Mouse (Mus musculus) right cerebral cortex, postnatal 25 days (tissue): ENCODE results near the gene Rin2.

ENCODE experiments used
- DNase-seq: peaks from one replicate; pipeline ENCODE4 v3.0.0; 2022

Gene Rin2

DNA sequence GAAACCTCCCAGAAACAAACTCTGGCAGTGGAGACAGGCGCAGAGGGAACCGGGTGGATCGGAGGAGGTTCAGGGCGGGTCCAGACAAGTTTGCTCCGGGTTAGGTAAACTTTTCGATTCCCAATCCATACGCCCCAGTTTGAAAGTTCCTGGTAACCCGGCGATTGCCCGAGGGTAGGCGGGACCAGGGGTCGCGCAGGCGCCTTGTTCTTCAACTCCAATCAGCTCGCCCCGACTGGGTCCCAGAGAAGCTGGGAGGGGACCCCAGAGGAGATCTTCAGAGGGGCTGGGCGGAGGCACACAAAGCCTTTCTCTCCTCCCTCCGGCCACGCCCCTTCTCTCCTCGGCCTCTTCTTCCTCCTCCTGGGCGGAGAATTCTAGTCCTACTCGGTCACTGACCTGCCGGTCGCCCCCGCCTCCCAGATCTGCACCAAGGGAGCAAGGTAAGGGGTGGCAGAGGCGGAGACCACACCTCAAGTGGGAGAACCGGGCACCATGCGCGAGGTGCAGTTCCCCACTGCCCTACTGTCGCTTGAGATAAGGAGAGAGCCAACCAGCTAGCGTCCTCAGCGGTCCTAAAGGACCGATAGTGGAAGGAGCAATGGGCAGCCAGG, at the start of gene Rin2:
Gene Rin2 (plus strand): TSS at position 74 of the 614 bp plus-strand sequence.
- no peak for DNase-seq

DNA sequence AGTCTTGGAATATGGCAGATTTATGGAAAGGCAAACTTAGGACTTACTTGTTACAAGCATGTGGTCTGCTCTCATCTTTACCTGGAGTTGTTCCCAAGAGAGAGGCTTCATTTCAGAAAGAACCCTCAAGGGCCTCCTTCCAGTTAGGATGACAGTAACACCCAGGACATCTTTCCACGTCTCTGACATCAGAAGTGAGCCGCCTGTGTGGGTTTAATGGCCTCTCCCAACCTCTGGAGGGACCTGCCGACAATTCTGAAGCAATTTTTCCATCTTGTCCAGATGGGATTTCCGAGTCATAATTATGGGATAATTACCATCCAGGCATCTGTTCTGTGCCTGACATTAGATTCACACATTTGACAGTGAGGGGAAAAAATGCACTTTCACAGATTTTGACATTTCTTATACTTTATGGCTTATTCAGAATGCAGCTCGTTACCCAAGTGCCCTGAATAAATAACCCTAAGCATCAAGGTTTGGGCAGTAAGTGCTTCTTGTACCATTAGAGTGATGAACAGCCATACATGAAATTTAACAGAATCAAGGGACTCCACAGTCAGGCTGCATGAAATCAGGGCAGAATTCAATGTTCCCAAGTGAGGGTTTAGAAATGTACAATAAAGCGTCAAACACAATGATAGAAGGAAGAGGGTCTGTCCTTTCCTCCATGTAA, 43.8 kb upstream of the Rin2 start:
- DNase-seq, result no peak

DNA sequence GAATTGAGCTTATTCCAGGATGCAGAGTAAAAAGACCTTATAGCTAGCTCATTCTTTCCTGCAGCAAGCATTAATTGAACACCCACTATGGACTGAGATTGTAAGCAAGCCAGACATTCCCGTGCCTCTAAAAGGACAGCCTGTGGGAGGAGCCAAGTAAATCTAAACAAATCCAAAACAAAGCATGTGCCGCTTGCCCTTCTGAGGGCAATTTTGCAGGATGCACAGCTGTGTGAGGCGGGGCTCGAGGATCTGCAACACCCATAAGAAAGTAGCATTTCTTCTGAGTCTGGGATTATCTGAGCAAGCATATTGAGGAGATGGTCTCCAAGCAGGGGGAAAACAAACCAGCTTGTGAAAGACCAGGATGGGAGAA, 43.2 kb upstream of the Rin2 start:
- DNase-seq, result no peak

DNA sequence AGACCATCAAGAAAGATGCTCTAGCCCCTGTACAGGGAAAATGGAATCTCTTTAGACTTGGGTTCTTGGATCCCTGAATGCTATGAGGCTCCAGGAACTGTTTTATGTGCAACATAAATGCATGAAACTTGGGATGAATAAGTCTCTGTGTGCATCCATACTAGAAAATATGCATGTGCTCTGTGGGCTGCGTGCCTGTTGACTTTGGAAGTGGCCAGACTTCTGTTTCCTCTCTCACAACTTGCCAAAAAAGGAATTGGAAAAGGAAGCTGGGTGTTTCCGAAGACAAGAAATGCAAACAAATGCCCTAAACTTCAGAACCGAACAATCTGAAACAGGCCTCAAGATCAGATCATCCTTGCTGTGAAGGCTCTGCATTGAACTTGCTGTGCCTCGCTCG, 41.2 kb upstream of the Rin2 start:
- no peak for DNase-seq

DNA sequence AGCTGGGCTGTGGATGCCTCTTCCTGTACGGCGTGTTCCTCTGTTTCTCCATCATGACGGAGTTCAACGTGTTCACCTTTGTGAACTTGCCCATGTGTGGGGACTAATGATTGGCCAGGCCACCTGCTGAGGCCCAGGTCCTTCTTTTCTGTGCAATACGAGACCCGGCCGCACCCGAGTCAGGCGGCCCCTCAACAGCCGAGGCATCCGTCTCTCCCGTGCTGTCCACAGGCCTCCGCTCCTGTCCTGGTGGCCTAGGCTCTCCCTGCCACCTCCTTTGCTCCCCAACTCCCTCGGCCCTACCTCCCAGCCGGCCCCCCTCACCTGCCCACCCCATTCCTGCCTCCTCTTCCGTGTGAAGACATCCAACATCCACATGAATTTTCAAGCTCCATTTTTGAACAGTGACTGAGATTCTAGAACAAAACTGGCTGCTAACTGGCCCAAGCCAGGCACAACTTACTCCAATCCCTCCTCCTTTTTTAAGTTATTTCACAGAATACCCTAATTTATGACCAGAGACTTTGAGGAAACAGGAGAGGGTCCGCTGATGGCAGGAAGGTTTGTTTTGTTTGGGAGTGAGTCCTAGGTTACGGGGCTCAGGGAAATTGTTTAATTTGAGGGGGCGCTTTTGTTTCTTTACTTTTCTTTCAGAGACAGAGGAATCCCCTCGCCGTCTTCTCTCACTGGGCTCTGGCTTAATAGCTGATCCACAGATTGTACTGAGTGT, 34.6 kb upstream of the Rin2 start:
- no peak for DNase-seq

DNA sequence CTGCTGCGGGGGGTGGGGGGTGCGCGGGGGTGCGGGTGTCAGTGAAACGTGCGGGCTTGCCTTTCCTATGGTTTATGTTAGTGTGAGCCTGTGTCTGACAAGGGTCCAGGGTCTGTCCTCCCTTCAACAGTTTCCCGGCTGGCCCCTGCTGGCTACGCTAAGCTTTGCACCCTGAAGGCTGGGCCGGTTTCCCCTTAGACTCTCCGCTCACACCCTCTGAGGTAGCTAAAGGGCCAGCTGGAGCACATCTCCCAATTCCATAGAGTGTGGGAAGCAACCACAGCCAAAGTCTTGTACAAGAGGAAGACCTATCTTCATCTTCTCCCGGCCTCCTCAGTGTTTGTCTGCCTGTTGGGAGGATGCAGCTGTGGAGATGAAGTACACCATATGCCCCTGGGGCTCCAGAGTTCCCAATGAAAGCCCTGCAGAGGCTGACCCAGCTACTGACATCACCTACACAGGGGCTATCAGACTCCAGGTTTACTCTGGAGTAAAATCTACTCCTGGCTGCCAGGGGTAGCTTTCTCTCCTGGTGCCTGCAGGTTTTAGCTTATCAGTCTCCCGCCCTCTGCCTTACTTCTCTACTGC, 19.5 kb upstream of the Rin2 start:
- no peak for DNase-seq

DNA sequence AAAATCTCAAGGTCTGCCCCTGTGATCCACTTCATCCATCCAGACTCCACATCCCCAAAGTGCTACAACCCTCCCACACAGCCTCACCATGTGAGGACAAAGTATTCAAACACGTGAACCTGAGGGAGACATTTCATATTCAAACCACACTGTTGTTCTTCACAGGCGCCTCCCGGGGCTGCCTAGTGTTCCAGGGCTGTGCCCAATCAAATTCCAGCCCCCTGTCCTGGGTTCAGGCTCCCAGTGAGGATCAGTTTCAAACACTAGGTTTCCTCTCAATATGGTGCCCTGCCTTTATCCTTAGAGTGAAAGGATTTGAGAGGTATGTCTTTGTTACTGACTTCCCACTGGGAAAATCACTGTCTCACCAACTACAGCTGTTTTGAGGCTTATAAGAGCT, 18.9 kb upstream of the Rin2 start:
- no peak for DNase-seq

DNA sequence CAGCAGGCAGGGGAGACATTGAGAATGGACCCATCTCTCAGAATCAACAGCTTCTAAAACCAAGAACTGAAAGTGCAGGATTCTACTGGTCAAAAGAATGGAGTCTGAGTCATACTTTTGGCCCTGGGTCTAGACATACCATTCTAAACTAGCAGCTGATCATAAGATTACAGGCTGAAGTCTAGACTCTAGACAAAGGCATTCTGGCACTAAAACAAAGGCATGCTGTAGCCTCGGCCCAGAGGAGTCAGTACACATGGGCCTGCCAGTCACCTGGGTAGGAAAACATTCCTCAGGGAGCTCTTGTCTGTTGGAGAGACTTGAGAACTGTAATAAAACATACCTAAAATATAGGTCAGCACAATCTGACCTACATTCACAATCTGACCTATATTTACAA, 18.3 kb upstream of the Rin2 start:
- DNase-seq, result no peak

DNA sequence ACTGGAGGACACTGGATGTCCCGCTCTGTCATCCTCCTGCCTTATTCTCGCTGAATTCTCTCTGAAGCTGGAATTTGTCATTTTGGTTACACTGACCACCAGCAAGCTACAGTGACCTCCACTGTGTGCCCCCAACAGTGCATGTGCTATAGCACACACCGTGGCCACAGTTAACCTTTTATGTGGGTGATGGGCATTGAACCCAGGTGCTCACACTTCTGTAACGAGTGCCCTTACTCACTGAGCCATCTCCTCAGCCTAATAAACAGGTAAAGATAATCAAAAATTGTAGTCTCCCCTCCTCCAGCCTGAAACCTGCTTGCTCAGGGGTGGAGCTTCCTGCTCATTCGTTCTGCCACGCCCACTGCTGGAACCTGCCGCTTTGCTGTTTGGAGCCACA, 13.8 kb upstream of the Rin2 start:
- no peak for DNase-seq

DNA sequence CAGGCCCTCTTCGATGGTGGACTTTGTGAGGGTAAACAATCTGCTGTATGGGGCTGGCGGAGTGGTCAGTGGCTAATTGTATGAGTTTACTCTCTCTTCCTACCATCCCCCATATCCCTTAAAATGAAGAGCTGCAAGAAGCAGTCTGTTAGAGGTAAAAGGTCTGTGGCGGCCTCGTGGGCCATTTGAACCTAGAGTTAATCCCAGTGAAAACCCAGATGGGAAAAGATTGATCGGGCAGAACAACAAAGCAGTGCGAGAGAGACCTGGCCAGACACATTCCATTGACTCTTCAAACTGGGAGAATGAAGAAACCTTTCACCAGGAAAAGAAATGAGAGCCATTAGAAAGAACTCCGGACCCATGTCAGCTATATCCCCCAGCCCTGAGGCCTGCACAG, 11.1 kb upstream of the Rin2 start:
- no peak for DNase-seq

DNA sequence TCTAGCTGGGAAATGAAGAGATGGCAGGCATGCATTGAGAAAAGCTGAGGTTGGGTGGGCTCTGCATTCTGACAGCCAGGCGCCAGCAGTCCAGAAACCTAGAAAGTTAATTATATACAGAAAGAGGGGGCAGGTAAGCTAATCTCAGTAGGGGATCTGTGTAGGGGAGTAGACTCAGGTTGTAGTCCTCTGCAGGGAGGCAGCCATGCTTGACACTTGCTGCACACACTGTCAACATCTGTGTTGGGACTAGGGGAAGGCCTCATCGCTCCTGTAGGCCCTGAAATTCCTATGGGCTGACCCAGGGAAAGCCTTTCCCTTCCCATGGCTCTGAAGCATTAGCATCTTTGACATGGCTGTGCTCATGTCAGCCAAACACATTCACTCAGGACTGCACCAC, 10.7 kb upstream of the Rin2 start:
- DNase-seq, result no peak

DNA sequence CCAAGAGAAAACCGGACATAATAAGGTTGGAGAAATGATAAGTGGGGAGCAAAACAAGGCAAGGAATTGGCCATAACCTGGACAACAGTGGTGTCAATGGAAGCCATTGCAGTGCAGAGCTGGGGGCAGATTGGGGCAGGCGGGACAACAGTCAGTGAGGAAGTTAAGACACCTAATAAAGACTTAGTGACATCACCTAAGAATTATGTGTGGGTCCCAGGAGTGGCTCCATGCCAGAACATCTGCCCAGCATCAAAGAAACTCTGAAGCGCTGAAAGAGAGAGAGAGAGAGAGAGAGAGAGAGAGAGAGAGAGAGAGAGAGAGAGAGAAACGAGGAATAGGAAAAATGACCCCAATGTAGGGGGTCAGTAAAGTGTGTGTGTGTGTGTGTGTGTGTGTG, 6.9 kb upstream of the Rin2 start:
- DNase-seq, result no peak

DNA sequence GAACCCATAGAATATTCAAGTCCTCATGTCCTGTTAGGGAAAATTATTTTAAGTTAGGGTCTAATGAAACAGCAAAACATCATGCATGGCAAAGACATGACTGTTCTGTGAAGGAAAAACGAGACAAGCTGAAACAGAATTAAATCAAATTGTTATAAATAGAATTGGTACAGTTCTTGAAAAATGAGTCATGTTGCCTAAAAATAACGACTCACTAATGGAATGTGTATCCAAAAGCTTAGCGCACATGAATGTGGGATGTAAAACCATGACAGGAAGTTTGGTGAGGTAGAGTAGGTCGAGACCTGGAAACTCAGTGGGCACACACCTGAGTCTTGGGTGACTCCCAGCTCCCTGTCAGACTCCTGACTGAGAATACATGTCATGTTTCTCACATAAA, 4.9 kb upstream of the Rin2 start:
- no peak for DNase-seq

DNA sequence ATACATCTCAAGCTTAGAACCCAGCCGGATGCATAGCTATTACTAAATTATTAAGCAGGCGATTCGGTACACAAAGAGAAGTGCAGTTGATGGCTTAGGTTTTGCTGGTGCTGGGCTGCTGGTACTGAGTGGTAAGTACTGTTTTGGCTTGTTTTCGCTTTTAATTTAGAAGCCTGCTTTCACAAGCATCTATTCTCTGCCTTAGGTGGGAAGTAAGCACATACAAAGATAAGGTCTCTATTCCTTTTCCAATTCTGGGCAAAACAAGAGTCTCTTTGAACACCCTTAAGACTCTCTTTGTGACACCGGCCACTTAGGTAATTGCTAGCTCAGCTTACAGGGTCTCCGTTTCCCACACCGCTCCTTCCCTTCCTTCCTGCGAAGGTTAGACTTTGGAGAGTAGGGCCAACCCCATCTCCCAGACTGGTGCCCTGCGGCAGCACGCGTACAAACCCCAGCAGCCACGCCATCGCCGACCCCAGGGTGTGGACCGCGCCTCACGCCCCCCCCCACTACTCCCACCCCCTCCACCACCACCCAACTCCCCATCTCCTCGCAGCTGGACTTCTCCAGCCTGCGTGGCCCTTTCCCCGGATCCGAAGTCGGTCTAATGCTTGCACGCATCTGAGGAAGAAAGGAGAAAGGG, 396 bp upstream of the Rin2 start:
- DNase-seq, result no peak

DNA sequence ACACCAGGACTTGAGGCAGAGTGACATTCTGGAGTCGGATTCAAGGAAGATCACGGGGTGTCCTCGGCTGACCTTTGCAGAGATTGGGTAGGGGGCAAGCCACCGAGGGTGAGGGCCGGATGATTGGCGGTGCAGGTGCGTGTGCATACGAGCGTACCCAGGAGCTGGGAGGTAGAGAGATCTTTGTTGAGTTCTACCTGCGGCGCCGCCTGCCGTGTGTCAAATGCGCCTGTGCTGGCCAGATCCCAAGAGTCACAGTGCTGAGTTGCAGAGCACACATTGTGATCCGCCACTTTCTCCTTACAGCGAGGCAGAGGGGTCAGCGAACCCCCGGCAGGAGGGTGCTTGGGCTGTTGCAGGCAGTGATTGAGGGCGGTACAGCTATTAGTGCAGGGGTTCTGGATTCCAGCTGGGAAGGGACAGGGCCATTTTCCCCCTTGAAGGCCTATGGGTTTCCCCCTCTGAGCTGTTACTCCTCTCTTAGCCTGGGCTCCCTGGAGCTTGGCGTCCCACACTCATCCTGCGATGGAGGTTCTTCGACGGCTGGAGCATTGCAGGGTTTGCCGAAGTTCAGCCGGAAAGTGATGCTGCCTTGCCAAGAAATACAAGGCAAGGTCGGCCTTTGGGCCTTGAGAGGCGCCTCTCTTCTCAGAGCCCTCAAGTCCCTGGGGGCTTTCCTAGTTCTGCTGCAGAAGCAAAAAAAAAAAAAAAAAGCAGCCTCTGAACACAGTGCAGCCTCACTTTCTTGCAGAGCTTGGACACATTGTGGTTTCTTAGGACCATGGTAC, 935 bp downstream of the Rin2 start:
- DNase-seq, result no peak

DNA sequence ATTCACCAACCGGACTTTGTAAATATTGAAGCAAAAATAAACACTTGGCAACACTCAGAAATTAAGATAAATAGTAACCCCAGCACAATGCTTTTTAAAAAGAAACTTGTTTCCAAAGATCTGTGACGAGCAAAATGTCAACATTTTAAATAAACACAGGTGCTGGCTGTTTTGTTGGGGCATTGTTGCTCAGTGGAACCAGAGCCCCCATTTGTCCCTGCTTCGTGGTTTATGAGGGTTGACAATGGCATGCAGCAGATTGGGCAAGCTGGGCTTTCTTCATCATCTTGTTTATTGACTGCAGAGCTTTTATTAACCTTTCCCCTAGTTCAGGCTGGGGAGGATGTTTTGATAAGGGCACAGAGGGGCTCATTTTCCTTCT, 1.5 kb downstream of the Rin2 start:
- DNase-seq, result no peak

DNA sequence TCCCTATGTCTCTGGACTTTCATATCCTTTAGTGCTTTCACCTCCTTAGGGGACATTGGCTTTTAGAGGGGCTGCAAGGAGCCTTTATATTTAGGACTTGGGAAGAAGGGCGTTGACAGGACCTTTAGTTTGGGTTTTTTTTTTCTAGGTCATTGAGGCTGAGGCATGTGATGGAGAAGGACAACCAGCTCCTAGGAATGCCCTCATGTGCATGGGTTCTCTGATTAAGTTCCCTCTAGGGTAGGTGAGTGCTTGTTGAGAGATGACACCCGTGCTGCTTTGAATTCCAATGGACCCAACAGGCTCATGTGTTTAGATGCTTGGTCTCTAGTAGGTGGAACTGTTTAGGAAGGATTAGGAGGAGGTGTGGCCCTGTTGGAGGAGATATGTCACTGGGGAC, 1.9 kb downstream of the Rin2 start:
- DNase-seq, result no peak

DNA sequence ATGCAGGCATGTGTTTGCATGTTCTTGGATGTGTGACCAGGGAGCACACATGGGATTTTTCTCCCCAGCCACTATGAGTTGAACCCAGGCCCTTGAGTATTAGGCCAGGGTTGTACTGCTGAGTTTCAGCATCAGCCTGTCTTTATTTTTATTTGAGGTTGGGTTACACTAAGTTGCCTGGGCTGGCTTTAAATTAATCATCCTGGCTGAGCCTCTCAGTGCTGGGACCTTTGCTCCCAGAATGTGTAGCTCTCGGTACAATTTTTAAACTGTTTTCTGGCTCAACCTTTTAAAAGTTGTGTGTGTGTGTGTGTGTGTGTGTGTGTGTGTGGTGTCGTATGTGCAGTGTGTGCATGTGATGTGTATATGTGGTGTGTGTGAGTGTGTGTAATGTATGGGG, 5.1 kb downstream of the Rin2 start:
- DNase-seq, result no peak

DNA sequence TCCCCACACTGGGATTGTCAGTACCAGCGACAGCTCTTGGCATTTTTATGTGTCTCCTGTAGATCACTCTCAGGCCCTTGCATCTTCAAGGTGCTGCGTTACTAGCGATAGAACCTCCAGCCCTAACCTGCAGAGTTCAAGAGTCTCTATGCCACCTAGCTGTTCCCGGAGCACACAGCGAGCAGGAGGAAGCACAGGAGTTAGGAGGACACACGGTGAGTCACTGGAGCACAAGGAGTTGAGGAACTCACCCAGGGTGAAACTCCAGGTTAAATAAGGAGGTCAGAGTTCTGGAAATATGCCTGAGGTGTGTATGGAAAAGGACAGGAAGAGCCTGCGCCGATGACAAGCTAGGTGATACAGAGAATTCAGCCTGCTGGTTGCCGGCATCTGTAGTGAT, 5.7 kb downstream of the Rin2 start:
- no peak for DNase-seq

DNA sequence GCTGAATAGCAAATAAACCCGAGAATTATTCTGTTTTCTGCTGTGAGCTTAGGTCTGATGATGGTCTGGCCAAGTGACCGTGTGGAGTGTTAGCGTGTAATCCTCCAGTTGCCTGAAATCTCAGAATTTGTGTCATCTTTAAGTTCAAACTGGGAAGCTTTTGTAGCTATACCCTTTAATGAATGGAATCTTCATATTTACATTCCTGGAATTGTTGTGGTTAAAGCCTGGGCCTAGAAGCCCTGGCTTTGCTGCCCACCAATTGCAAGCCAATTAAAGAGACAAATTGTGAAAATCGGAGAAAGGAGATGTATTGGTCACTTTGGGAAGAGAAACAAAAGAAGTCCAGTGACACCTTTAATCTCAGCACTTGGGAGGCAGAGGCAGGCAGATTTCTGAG, 6.6 kb downstream of the Rin2 start:
- DNase-seq, result no peak

DNA sequence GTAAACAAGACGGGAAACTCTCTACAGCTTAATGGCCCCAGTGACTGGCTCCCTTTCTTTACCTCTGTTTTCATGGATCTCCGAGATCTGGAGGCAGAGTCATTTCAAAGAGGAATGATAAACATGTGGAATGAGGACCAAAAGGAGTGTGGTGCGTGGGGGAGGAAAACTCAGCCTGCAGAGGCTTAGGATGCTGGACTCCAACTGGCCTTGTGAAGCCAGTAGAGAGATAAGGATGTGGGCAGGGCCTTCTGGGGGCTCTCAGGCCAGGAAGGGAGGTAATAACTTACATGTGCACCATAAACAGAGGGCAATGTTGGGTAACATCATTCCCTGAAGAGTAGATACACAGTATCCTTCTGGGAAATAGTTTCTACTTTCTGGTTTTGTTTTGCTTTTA, 7.9 kb downstream of the Rin2 start:
- DNase-seq, result no peak

DNA sequence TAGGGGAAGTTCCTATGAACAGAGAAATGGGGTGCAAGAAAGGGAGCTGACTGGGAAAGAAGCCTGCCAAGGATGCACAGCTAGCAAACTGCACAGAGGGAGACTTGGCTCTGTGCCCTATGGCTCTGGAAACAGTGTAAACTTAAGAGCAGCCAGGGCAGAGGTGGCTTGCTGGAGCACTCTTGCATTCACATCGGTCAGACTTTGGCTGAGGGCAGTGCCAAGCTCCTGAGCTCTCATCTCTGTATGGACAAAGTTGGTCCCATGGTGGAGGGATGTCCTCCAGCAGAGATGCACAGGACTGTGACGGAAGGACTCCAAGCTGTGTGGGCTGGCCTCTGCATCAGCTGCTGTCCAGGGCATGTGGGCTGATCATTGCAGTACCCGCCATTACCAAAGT, 8.5 kb downstream of the Rin2 start:
- DNase-seq, result no peak

DNA sequence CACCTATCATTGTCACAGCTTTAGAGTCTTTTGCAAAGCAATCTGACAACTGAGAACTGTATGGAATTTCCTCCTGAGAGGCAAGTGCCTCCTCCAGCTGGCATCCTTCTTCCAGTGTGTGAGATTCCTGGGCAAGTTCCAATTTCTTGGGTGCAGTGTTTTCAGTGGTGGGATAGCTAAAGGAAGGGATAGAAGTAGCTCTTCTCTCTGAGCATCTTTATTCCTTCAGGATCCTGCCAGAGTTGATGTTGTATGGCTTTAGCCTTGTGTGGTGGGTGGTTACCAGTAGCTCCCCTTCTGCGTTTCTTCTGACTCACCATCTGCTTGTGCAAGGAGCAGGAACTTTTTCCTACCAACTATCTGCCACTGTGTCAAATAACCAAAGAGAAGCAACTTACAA, 9.1 kb downstream of the Rin2 start:
- DNase-seq, result no peak
